Mouse (Mus musculus) cortical plate, adult 2 months (tissue): Measurements from ENCODE around the gene Prdm16.

Source experiments
- CTCF ChIP-seq: fragments of 200-500 bp; IDR thresholded peaks from 2 replicates; pipeline ENCODE4 v1.5.1; 2011; ENCODE audit warnings: mild to moderate bottlenecking, control low read depth, low read length; ENCODE audit not compliant: insufficient read depth; ENCODE audit errors: extremely low read depth
- POLR2A ChIP-seq: fragments of 200-500 bp; IDR thresholded peaks from 2 replicates; pipeline ENCODE4 v1.6.1; 2011; ENCODE audit warnings: mild to moderate bottlenecking, low read length, control low read depth; ENCODE audit not compliant: insufficient read depth; ENCODE audit errors: extremely low read depth

GRCm38 (mm10) chr4:154309131-154309530 lies 327.5 kb downstream of the Prdm16 start:
- TF ChIP-seq CTCF (no peak), POLR2A (no peak)
